Mouse (Mus musculus): ENCODE data around the gene Kdm2a. TPM values are rescaled to one million over a fixed set of nuclear protein-coding genes. Genes with fewer than 3 reads are reported as not detected.
A peak's percentile ranks its signal among the peaks of the same experiment; 100 is the strongest.

Gene Kdm2a
- total RNA-seq, 4 experiments from 2014 or later: 70.9 to 80.3 (median 75.2) TPM

DNA sequence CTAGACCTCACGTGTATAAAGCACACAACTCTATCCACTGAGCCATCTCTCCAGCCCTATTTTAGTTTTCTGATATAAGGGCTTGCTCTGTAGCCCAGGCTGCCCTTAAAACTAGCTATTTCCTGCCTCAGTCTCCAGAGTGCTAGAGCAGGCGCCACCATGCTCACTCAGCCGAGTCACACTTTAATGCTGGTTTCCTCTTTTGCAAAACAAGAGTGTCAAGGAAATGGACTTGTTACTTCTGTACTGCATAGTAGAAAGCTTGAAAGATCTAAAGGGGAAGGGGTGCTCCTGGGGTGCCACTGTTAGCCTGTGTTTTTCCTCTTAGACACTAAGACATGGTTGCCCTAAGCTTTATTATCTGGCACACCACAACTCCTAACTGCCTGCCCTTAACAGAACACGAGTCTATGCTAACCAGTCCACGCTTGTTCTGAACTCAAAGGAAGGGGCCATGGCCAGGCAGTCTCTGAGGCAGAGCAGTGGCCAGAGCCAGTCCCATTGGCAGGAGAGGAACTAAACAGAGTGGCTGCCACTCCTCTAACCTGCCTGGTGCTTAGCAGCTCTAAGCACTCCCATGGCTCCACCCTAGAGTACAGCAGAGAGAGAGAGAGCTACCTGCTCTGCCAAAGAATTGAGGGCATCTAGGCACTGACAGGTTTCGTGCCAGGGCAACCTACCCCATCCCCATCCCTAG, 98.4 kb downstream of the Kdm2a start:
- DNase-seq (ENCODE audit: low spot score in 2 of 2): no peak

GRCm38 (mm10) chr19:4299126-4299525, 99.0 kb downstream of the Kdm2a start:
- no peak for DNase-seq (ENCODE audit: low spot score in 2 of 2)

GRCm38 (mm10) chr19:4298322-4299121, 99.6 kb downstream of the Kdm2a start:
- DNase-seq (ENCODE audit: low spot score in 2 of 2): no peak

- DNase-seq (ENCODE audit: low spot score in 2 of 2): no peak
These were observed 100.2 kb downstream of the Kdm2a start for GRCm38 (mm10) chr19:4297851-4298250.

- no peak for DNase-seq (ENCODE audit: low spot score in 2 of 2)
These were observed 101.5 kb downstream of the Kdm2a start for GRCm38 (mm10) chr19:4296611-4297010.

DNA sequence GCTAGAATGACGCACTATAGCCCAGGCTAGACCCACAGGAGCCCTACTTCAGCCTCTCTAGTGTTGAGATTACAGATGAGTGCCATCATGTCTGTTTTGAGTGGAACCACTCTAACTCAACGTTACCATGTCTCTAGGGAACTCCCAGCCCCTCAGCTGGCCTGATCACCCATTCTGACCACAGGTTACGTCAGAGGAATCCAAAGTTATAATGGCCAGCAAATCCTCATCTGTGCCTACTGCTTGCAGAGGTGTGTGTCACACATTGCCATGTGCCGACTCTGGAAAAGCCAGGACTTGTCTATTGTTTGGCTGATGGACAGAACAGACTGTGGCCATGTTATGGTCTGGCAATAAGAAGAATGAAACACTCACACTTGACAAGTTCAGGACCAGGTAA, 102.7 kb downstream of the Kdm2a start:
- DNase-seq (ENCODE audit: low spot score in 2 of 2): no peak

- no peak for DNase-seq (ENCODE audit: low spot score in 2 of 2)
These were observed 103.5 kb downstream of the Kdm2a start for GRCm38 (mm10) chr19:4294381-4295097.

- DNase-seq (ENCODE audit: low spot score in 2 of 2): no peak
These were observed 106.9 kb downstream of the Kdm2a start for GRCm38 (mm10) chr19:4291161-4291560.

DNA sequence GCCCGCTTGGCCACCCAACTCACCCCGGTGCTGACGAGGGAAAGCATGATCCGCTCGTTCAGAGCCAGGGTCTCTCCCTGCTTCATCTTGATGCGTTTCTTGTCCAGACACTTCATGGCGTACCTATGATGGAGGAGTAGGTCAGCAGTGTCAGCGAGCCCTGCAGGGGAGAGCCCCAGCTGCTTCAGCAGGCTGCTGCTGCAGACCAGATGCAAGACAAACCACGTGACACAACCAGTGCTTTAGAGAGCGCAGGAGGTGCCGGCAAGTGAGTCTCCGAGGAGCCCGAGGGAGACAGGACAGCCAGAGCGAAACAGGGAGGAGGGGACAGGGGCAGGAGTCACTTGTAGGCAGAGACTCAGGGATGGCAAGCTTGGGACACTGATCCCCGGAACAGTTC, 107.3 kb downstream of the Kdm2a start:
- no peak for DNase-seq (ENCODE audit: low spot score in 2 of 2)

DNA sequence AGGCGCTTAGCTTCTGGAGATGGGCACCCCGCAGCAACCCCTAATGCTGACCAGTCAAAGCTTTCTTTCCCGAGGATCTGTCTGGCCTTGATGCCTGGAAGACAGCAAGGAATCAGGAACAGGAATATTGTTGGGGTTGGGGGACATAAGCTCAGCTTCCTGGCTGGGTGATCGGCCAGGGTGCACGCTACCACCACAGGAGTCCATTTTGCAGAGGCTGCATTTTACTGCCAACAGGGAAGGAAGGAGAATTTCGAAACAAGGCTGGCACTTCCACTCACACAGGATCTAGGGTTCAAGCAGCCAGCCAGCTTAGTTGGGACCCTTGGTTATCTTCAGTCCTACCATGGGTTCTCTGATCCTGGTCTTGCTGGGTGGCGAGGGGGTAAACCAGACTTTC, 114.4 kb downstream of the Kdm2a start:
- DNase-seq (ENCODE audit: low spot score in 2 of 2): no peak

DNA sequence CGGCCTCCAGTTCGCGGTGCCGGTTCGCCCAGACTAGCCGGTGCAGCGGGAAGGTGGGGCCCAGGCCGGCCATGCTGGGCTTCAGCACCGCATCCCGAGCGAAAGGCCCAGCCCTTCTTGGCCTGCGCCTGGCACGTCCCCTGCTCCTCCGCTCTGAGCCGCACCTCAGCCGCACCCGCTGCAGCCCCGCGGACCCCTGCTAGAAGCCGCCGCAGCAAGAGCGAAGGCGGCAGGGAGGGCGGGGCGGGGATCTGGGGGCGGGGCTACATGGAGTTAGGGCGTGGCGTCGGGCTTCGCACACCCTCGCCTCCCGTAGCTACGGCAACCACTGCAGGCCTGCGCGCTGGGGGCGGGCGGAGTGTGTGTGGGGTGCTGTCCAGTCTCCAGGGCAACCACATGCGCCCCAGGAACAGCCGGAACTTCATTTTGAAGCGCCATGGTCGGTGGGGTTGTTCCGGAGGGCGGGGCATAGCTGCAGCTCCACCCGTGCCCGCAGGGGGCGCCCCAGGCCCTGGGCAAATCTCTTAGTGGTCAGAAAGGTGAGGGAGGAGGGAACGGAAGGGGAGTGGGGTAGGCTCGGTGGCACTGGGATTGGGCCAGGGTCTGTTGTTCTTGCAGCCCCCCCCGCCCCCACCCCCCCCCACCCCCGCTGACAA, 115.1 kb downstream of the Kdm2a start, which contains the start of gene Ankrd13d:
TSS of gene Ankrd13d (minus strand) at position 240 of the 656 bp plus-strand sequence.
- peak; percentile 83 to 96 for DNase-seq (ENCODE audit: low spot score in 2 of 2)

DNA sequence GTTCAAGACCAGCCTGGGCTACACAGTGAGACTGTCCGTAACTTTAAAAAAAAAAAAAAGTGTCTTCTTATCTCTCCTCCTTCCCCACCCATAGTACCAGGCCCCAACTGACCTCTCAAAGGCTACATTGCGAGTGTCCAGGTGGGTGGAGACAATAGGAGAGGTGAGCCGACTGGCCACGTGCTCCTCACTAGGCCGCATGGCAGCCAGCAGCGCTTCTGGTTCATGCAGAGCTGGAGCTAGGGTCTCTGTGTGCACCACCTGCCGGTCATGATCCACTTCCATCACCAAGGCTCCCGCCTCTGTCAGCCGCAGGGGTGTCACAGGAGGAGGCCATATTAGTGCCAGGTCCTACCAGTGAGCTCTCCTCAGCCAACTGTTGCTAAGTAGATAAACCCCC, 117.7 kb downstream of the Kdm2a start:
- DNase-seq (ENCODE audit: low spot score in 2 of 2): no peak

DNA sequence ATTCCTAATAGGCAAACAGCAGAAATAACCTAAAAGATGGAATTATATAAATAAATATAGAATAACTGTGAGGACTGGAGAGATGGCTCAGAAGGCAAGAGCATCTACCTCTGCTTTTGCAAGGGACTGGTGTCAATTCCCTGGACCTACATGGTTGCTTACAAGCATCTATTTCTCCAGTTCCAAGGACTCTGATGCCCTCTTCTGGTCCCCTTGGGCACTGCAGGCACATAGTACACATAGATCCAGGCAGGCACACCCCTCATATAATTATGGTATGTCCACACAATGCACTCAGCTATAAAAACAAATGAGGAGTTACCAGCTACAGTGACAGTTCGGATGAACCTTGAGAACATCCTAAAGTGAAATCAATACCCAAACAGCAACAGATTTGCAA, 118.6 kb downstream of the Kdm2a start:
- DNase-seq (ENCODE audit: low spot score in 2 of 2): no peak

DNA sequence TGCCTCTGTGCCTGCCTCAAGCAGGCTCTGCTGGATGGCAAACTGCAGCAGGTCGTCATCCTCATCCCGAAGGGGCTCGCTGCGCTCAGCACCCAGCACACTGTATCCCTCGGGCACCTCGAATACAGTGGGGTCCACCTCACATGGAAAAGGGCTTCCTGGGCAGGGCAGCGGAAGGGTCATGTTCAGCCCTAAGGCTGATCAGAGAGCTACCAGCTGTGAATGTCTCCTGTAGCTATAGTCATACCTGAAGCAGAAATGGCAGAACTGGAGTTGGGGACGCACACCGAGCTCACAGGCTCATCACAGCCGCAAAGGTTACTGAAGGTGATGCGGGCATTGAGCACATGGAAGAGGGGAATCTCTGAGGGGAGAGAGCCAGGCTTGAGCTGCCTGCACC, 127.1 kb downstream of the Kdm2a start:
- DNase-seq (ENCODE audit: low spot score in 2 of 2): no peak

- DNase-seq (ENCODE audit: low spot score in 2 of 2): no peak
These were observed 127.9 kb downstream of the Kdm2a start for GRCm38 (mm10) chr19:4270187-4270586.

DNA sequence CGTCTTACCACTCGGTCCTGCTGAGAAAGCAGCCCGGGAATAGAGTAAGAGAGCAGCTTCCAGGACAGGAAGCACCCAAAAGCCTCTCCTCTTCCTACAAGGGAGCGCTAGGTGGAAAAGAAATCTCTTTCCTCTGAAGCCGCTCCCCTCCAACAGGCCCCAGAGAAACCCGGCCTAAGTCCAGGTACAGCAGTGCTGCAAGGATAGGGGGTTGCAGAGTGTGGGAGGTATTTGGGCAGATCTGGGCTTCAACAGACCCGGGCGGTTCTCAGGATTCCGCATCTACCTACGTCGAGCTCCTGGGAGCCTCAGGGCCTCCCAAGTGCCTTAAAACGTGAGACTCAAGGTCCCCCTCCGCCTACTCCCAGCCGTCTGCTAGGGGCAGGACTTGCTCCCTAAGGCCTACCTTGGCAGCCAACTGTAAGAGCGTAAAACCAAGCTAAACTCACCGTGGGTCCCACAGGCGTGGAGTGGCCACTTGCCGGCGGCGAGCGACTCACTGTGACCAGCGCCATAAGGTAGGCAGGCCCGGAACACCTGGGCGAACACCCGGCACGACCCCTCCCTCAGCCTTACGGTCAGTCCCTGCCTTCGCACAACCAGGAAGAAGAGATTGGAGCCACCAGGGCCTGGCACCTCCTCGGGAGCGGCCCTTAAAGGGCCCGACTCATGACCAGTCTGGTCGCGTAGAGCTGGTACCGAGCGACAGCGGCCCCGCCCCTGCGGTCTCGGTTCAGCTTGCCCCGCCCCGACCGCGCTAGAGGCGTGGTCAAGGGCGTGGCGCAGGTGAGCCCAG, 129.3 kb downstream of the Kdm2a start, which contains the start of gene Ssh3:
TSS of gene Ssh3 (minus strand) at position 615 of the 796 bp plus-strand sequence.
- peak; percentile 51 to 75 for DNase-seq (ENCODE audit: low spot score in 2 of 2)

- DNase-seq (ENCODE audit: low spot score in 2 of 2): no peak
These were observed 132.1 kb downstream of the Kdm2a start for GRCm38 (mm10) chr19:4265956-4266355.
